Mouse (Mus musculus) gastrocnemius, postnatal 14 days (tissue): ENCODE results near the gene Col4a2. TPM values are rescaled to one million over a fixed set of nuclear protein-coding genes. Genes with fewer than 3 reads are reported as not detected.

ENCODE experiments used
- DNase-seq: peaks from one replicate; pipeline ENCODE4 v3.0.0; 2021; ENCODE audit warnings: mixed read lengths
- intact Hi-C: fragments of 180-260 bp; cut with DNase I; formaldehyde crosslinking; loops from one replicate; pipeline ENCODE4 v1.15.1; 2025; ENCODE audit warnings: low total_unique reads
- total RNA-seq, 2 experiments: library from RNA; stranded (reverse); gene quantifications; 2 replicates each; pipeline ENCODE4 v1.2.3; 2021

Col4a2 gene
- total RNA-seq, 2 experiments from 2014 or later: 297 to 319 TPM

DNA sequence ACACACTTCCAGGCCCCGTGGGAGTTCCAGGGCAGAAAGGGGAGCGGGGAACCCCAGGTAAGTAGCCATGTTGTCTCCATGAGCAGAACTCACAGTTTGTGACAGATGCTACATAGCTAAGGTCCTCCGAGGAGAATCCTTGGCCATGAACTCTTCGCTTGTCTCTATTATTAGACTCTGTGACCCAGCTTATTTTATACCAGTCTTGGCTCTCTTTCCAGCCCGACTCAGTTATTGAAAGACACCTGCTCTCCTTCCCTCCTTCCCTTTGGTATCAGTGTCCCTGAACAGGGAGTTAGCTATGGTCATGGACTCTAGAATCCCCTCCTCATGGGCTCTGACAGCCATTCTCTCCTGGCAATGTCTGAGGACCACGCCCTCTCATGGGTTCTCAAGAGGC, 128.7 kb downstream of the Col4a2 start:
- intact Hi-C loops: no loop called here
- DNase-seq: no peak

- intact Hi-C loops: no loop called here
- no peak for DNase-seq
These were observed 131.0 kb downstream of the Col4a2 start for GRCm38 (mm10) chr8:11443611-11444010.

- no peak for DNase-seq
- intact Hi-C loops: no loop called here
These were observed 131.6 kb downstream of the Col4a2 start for GRCm38 (mm10) chr8:11444216-11444615.

DNA sequence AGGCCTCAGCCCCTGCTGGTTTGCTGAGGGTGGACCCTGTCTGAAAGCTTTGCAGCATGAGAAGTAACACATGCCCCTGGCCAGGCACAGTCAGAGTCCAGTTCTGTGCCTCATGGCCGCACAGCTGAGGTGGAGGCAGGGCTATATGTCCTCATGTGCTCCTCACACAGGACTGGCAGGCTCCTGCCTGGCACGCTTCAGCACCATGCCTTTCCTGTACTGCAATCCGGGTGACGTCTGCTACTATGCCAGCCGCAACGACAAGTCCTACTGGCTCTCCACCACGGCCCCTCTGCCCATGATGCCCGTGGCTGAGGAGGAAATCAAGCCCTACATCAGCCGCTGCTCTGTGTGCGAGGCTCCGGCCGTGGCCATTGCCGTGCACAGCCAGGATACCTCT, 133.2 kb downstream of the Col4a2 start:
- intact Hi-C loops: no loop called here
- DNase-seq: no peak

DNA sequence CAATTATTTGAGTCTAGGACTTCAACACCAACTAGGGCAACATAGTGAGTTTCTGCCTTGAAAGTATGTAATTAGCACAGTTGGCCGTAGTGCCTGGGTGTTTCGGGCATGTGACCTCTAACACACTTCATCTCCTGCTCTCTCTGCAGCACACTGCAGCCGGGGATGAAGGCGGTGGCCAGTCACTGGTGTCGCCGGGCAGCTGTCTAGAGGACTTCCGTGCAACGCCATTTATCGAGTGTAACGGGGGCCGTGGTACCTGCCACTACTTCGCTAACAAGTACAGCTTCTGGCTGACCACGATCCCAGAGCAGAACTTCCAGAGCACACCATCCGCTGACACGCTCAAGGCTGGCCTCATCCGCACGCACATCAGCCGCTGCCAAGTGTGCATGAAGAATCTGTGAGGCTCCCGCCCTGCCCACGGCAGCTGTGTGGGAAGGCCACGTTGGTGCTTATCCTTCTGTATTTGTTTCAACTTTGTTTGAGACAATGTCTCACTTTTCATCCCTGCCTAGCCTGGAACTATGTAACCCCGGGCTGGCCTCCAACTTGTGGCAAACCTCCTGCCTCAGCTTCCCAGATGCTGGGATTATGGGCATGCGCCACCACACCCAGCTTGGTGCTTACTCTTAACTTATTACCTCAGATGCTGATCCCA, 135.4 kb downstream of the Col4a2 start:
- no peak for DNase-seq
- intact Hi-C loops: no loop called here

DNA sequence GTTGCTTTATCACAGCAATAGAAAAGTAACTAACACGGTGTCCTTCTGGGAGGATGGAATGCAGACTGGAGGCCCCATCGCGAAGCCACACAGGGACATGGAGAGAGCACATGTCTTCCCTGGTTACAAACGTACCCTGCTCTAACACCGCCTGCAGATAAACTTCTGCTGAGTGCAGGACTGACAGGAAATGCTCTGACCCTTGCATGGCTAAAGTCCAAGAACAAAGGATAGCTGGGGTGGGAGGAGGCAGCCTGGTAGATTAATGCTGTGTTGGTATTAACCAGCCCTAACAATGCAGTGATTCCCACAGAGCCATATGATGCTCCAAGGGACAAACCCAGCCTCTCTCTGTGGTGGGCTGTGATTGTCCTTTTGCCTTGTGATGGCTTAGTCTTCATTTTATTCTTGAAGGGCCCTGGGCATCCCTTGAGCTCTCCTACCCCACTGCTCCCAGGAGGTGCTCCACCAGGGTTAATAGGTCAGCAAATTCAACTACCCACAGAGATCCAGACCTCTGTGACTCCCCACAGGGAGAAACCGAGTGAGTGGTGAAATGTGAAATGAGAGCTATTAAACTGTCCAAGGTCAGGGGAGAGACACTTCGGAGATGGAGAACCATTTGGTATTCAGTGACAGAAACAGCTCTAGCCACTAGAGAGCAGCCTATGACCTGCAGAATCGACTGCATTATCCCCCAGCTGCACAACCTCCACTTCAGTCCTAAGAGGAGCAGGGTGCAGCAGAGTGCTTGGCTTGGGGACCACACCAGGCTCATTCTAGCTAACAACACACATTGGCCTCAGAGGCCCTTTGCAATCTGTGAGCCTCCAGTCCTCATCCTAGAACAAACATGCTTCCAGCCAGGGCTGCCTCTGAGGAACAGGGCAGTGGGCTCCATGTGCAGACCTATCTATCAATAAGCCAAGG, 137.8 kb downstream of the Col4a2 start:
- intact Hi-C loops: loop anchor here (5.0 kb wide), 1 partner anchor 37 kb away; no protein-coding TSS in a partner anchor
- DNase-seq: peak; percentile 36

DNA sequence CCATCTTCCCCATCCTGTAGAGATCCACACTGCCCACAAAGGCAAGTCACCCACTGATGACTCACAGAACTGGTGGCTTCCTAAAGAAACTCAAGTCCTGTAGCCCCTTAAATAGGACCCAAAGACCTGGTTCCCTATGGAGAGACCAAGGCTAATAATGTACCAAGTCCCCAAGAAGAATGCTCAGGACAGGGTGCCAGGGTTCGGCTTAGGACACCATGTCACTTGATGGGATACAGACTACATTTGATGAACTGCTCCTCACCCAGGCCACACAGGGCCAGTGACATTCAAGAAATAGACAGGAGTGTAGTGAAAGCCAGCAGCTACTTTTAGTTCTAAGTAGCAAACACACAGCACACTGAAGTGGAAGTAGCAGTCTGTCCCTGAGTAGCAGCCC, 139.5 kb downstream of the Col4a2 start:
- DNase-seq: no peak
- intact Hi-C loops: loop anchor here (5.0 kb wide), 1 partner anchor 35 kb away; no protein-coding TSS in a partner anchor

- intact Hi-C loops: loop anchor here (5.0 kb wide), 1 partner anchor 35 kb away; no protein-coding TSS in a partner anchor
- DNase-seq: no peak
These were observed 140.0 kb downstream of the Col4a2 start for GRCm38 (mm10) chr8:11452559-11452958.

DNA sequence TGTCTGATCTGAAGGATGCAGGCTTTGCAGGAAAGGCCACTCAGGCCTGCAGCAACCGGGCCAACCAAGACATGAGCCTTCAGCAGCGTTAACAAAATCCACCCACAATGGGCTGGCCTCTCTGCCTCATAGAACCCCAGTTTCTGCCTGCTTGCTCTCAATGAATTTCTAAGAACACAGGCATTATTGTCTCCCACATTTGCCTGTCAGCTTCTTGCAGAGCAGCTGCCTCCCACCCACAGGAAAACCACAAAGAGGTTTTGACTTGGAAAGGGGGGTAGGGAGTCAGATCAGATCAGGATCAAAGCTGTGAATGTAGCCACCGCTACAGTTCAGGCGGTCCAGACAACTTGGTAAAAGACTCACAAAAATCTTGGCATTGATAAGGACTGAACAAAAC, 140.4 kb downstream of the Col4a2 start:
- no peak for DNase-seq
- intact Hi-C loops: loop anchor here (5.0 kb wide), 1 partner anchor 34 kb away; no protein-coding TSS in a partner anchor

- DNase-seq: no peak
- intact Hi-C loops: loop anchor here (5.0 kb wide), 1 partner anchor 33 kb away; no protein-coding TSS in a partner anchor
These were observed 141.6 kb downstream of the Col4a2 start for GRCm38 (mm10) chr8:11454228-11454627.

GRCm38 (mm10) chr8:11457278-11457677, 144.7 kb downstream of the Col4a2 start:
- no peak for DNase-seq
- intact Hi-C loops: no loop called here

- intact Hi-C loops: no loop called here
- peak; percentile 25 for DNase-seq
These were observed 145.6 kb downstream of the Col4a2 start for GRCm38 (mm10) chr8:11457981-11458836.

- intact Hi-C loops: no loop called here
- no peak for DNase-seq
These were observed 146.4 kb downstream of the Col4a2 start for GRCm38 (mm10) chr8:11459016-11459415.

DNA sequence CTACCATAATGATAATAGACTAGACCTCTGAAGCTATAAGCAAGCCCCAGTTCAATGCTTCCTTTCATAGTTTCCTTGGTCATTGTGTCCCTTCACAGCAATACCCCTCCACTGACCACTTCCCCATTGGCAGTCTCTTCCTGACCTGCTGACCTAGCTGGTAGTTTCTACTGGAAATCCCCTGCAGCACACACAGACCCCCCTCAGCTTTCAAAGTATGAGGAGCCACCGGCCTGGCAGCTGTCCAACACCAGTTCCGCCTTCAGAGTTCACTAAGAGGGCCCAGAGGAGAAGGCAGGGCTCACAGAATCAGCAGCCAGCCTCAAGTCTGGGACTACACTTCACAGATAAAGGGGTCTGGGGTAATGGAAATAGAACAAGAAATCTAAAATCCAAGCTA, 148.3 kb downstream of the Col4a2 start:
- intact Hi-C loops: no loop called here
- DNase-seq: peak; percentile 40

DNA sequence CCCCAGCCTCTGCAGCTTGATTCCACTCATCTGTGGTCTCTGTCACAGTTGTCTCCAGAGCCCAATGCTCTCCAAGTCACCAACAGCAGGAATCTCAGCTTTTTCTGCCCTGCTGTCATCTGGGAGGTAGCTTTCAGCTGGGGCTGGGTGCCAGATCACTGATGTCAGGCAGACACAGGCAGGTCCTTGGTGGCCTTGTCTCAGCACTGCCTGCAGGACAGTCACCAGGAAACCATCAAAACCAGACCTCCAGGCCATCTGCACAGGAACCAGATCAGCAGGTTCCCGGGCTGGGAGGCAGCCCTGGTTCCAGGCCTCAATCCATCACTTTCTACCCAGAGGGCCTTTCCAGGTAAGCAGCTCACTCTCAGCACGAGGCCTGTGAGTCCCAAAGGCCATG, 149.2 kb downstream of the Col4a2 start:
- intact Hi-C loops: no loop called here
- DNase-seq: peak; percentile 28

DNA sequence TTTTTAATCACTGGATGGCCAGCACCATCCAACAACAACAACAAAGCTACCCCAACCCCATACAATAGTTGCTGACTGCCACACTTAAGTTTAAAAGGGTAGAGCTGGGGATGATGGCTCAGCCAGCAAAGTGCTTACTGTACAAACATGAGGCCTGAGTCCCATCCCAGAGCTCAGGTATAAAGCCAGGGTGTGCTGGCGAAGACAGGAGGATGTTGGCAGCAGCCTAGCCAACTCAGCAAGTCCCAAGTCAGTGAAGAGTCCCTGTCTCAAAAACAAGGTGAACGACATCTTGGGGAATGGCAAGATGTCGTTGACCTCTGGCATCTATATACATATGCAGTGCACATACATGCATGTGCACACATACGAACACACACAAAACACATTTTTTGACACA, 150.0 kb downstream of the Col4a2 start:
- DNase-seq: no peak
- intact Hi-C loops: no loop called here

DNA sequence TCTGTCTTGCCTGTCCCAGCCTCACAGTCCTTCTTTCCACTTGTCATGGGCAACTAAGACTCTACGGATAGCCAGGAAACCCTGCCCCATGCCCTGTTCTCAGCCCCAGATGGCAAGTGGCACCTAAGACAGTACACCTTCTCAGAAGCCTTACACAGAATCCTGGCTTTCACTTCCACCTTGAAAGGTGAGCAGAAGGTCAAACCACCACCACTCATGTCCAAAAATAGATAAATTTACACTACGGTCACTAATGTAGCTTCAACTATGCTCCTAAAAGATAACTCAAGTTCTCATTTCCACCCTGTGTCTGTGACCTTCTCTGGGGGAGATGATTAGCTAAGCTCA, 150.9 kb downstream of the Col4a2 start:
- intact Hi-C loops: no loop called here
- no peak for DNase-seq

DNA sequence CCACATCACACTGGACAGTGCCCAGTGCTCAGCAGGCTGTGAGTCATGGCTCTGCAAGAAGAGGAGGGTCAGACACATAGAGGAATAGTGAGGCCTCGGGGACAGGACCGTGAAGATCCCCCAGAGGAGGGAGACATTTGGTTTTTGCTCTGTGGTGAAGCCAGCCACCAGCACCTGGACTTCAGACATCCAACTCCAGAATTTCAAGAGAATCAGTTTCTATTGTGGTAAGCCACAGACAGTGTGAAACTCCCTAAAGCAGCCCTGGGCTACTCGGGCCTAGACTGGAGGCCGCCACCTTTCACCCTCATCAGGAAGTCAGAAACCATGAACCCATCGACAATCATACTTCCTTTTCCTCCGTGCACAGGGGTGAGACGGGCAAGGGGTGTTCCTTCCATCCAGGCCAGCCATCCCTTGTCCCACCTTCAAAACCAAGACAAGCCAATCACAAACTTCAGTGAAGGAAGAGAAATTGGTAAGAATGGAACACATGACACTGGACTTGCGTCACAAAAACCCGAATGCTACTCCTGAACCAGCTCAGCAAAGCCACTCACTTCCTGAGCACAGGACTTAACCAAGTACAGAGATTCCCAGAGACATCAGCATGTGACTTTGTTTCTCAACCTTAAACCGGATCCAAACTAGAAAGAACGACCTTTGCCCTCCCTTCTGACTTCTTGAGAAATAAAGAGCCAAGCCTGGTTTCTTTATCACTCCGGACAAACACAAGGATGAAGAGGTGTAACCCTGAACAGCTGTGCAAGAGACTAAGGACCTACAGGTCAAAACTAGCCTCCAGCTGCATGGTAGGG, 151.5 kb downstream of the Col4a2 start:
- no peak for DNase-seq
- intact Hi-C loops: no loop called here

- DNase-seq: no peak
- intact Hi-C loops: no loop called here
These were observed 152.0 kb downstream of the Col4a2 start for GRCm38 (mm10) chr8:11464707-11464964.
